Mouse (Mus musculus) thymus, postnatal 10 days (tissue): ENCODE data around the gene L3mbtl4.
"Not testable (repeated sequence)": the region's sequence is repeated elsewhere in the genome, so short reads cannot be mapped to it uniquely, and the experiment has no call there.

Source experiments
- DNase-seq, 2 experiments: peaks; one replicate each; pipeline ENCODE4 v3.0.0; 2021; ENCODE audit warnings: low spot score in 2 of 2

Gene L3mbtl4

DNA sequence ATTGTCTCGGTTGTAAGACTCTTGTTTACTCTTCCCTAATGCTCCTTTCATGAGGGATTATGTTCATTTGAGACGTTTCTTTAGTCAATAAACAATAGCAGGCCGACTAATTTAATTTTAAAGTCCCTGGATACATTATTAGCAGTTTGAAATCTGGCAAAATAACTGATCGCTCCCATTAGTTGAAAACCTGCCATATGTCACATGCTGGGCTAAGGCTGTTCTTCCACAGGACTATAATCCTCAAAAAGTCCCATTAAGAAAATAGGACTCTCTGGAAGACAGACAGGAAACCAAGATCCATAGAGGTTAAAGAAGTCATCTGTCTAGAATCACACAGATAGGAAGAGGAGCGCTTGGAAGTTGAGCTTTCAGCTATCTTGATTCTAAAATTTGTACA, 114.9 kb downstream of the L3mbtl4 start:
- no peak for DNase-seq

DNA sequence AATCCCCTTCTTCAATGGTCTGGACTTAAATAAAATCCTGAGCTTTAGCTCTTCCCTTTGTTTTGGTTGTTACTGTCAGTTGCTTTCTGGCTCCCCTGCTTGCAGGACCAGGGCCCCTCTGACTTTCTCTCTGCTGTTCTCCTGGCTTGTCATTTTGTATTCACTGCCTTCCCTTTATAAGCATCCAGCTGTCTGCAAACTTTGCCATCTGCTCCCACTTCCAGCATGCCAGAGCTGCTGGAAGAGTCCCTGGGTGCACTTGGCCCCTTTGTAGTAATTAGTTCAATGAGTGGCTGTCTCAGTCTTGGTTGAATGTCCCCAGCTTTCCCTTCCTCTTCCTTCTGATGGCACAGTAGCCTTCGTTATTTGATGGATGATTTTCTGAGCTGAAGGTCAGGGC, 132.4 kb downstream of the L3mbtl4 start:
- no peak for DNase-seq

DNA sequence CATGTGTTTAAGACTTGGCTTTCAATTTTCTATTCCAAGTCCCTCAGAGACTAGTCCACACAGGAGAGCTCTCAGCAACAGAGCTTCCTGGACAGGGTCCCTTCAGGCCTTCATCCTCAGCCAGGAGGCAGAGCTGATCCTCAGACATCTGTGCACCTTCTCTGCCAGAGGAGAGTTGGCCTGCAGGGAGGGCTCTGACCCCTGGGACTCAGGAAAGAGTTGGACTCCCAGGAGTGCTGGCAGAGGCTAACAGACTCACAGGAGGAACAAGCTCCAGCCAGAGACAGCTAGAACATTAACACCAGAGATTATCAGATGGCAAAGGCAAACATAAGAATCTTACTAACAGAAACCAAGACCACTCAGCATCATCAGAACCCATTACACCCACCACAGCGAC, 133.5 kb downstream of the L3mbtl4 start:
- not testable (repeated sequence) for DNase-seq

DNA sequence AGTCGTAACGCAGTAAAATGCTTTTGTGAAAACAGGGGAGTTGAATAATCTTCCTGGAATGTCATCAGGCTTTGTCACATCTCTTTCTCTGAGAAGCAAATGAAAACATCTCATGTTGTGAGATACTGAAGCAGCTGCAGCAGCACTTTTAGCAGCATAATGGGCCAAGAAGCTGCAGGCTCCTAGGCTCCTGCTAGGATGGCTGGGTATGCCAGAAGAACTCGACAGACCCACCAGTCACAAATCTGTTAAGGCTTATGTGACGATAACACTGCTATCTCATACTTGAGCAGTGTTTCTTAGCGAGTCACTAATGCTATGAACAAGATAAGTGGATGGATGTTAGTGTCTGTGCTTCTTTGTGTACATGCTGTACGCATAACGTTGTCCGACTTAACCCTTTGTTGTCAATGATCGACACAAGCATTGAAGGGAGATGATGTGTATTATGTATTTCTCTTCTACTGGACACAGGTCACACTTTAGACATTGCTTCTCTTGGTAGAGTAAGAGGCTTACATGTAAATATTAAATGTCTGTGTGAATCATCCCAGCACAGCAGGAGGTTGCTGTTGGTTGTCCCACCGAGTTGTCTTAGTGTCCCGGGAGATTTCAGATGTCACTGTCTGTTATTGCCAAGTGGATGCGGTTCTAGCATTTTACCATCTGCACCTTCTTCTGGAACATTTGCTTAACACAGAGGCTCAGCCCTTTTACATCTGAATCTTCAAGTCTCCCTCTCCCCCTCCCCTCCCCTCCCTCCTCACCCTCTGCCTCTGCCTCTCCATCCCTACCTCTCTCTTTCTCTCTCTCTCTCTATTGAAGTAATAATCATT, 149.3 kb downstream of the L3mbtl4 start:
- no peak for DNase-seq

DNA sequence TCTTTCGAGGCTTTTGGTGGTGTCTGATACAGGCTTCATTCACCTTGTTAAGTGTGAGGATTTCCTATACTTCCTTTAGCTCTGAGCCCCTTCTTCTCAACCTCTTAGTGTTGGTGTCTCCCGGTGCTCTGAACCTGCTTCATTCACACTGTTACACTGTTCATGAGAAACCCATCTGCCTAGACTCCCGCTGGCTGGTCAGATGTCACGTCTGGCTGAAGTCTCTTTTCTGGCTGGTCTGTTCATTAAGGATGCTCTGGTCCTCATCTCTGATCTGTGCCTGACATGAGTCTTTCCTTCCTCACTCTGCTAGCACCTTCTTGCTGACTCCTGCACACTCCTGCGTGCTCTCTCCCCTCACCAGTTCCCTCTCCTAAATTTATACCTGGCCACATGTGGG, 160.0 kb downstream of the L3mbtl4 start:
- no peak for DNase-seq

DNA sequence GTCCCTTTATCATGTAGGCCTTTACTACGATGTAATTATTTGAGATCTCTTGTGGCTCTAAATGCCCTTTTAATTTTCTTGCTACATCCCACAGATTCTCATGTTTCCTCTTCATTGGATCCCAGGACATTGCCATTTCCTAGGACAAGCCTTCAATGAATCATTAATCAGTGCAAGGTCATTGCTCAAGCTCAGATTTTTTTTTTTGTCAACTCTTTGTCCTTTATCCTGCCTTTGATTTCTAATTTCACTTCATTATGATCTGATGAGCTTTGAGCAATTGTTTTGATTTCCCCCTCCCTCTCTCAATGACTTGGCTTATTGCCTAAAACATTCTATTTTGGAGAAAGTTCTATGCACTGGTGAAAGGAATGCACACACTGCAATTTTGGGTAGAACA, 177.3 kb downstream of the L3mbtl4 start:
- no peak for DNase-seq

DNA sequence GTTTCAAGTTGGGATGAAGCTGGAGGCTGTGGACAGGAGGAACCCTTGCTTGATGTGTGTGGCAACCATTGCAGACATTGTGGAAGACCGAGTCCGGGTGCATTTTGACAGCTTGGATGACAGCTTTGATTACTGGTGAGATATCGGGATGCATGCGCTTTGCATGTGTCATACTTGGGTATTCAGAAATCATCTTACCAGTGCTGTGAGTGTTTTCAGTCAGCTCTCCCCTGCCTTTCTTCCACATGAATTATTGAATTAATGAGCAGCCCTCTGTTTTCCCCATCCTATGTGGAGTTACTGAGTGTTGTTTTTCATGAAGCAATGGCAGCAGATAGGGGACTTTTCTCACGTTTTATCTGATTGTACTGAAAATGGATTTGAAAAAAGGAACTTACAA, 187.9 kb downstream of the L3mbtl4 start:
- no peak for DNase-seq

DNA sequence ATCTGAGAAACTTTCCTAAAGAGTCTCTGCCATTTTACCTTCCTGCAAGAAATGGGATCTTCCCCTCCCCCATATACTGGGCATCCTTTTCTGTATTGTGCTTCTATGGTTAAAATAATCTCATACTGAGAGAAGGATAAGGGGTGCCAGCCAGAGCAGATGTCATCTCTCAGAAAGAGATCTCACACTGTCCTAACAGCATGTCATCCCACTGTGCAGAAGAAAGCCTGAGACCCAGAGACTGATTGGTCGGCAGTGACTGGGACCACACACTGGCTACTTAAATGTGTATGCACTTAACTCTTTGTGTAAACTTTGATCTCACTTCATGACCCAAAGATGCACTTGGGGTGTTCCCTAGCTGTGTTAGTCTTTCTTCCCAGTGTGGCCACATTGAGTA, 193.7 kb downstream of the L3mbtl4 start:
- DNase-seq, result no peak

DNA sequence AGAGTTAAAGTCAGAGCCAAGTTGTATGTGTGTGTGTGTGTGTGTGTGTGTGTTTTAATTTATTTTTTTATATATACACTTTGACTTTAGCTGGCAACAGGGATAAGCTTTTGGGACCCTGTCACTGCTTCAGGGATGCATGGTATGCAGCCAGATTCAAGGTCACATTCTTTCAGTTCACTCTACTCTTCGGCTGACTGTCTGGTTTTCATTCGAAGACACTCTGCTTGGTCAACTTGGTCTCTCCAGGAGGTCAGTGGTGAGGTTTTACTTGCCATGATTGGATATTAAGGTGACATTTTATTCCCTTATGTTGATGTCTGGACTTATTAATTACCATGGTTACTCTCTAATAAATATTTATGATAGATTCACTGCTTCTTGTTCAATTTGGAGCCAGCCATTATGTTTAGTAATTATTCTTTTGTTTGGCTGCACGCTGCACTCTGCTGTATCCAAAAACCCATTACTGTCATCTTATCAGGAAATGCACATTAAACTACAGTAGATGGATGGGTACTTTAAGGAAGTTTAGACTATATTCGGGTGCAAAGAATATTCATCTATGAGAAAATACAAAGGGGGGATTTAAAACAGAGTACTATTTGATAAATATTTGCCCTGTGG, 216.6 kb downstream of the L3mbtl4 start:
- DNase-seq, result no peak

DNA sequence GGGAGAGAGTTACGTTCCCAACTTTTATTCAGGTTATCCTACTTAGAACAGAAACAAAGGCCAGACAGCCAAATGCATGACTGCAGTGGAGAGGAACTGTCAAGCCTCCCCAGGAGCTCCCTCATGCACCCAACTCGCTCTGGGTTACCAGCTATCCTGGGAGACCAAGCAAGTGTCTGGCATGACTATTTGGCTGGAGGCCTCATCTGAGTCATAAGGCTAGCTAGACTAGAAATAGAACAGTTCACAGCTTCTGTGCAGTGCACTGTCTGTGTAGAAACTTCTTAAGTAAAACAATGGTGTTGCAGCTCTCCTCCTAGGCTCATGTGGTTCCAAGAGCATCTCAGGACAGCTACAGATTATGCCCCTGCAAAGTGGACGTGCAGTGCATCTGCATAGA, 218.6 kb downstream of the L3mbtl4 start:
- DNase-seq, result no peak

DNA sequence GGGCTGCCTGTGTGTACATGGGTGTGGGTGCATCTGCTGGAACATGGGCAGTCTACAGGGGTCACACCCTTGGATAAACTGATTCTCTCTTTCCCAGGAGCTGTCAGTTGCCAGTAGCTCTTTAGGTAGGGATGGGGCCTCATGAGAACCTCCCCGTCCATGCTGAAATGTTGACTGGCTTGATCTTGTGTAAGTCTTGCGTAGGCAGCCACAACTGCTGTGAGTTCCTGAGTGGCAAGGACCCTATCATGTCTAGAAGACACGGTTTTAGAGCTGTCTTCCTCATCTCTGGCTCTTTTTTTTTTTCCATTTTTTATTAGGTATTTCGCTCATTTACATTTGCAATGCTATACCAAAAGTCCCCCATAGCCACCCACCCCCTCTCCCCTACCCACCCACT, 229.4 kb downstream of the L3mbtl4 start:
- DNase-seq, result not testable (repeated sequence)

DNA sequence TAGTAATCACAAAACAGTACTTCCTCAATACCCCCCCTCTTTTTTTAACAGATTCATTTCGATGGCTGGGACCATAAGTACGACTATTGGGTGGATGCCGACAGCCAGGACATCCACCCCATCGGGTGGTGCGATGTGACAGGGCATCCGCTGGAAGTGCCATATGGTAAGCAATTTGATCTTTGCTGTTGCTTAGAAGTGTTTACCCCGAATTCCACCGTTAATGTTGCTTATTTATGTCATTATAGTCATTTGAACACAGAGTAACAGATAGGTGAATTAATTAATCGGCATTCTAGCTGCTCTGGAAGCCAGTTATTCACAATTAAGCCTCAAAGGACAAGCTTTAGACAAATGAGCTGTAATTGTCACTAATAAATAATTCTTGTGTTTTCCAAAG, 286.1 kb downstream of the L3mbtl4 start:
- DNase-seq, result no peak

DNA sequence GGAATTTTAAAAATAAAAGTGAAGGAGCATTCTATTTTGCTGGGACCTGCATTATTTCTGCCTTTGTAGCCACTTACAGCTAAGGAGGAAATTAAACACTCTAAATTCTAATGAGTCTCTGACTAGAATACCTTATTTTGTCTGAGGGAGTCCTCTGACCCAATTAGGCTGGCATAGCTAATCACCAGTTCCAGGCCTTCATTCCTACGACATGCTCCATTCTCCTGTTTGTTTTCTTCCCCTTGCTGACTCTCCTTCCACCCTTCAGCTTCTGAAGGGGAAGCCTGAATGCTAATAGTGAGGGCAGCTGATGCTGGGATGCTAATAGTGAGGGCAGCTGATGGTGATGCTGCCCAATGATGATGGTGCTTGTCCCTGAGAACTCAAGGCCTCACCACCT, 286.7 kb downstream of the L3mbtl4 start:
- DNase-seq, result no peak

DNA sequence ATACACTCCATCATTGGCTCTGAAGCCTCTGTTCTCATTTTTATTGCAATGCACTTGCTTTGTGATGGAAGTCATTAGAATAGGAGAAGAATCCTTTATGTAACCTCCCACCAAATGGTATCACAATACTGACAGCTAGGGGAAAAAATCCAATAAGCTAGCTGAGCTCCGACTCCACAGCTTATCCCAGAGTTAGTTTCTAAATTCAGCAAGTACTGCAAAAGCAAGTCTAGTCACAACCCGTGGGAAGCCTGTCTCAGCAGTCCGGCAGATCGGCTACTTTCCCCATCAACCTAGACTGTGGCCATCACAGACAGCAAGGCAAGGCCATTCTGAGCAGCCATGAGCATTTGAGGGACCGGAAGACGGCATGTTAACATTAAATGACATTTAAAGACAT, 298.2 kb downstream of the L3mbtl4 start:
- no peak for DNase-seq

DNA sequence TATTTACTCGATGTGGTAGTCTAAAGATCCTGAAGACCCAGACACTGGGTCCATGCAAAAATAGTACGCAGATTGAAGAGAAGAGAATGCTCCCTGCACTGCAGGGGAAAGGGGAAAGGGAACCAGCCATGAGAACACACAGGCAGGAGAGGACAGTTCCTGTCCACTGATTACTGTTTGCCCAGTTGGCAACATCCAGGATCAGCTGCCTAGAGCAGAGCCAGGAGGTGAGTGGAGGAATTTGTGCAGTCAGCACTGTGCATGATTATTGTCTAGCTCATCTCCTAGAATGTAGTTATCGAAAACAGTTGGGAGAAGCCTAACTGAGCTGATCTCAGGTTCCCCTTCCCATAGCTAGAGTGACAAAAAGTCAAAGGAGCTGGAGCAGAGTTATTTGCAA, 311.6 kb downstream of the L3mbtl4 start:
- no peak for DNase-seq

DNA sequence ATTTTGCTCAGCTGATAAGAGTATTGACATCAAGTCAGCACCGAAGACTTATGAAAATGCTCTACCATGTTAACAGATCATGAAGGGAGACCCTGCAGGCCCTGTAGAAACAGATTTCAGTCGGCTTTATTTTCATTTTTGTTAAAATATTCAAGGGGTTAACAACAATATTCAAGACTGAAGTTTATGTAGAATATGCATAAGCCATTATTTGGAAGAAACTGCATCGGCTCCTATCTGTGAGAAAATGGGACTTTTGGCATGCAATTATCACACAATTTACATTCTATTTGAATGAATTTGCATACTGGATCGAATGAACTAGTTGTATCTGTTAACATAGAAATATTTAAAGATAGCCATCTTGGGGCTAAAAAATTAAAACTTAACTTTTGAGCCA, 318.0 kb downstream of the L3mbtl4 start:
- DNase-seq, result no peak

DNA sequence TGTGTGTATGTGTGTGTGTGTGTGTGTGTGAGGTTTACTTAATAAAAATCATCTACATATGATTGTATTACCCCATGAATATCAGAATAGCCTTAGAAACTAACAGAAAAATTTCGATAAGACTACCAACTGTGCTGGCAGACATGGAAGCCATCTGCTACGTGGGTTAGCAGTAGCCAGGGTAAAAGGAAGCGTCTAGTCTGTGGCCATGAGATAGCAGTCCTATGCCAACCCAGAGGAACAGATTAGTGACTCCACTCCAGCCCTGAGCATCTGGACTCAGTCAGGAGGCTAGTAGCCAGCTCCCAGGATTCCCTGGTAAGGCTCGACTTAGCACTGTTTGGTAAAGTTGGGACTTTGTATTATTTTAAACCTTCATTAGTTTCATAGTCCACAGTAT, 329.1 kb downstream of the L3mbtl4 start:
- DNase-seq, result no peak

DNA sequence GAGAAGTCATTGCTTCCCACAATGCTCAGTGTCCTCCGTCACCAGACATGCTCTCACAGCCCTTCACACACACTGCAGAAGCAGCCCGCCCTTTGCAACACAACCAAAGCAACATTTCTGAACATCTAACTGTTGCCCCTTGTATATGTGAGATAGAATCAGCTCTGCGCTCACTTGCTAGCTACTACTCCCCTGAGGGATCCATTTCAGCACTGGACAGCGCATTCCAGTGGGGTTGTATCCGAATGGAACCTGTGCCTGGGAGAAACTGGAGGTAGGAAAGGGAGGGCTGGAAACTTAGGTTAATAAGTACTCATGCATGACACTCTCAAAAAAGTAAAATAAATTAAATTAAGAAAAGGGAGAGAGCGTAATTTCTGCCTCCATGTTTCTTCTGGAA, 334.1 kb downstream of the L3mbtl4 start:
- DNase-seq, result no peak

DNA sequence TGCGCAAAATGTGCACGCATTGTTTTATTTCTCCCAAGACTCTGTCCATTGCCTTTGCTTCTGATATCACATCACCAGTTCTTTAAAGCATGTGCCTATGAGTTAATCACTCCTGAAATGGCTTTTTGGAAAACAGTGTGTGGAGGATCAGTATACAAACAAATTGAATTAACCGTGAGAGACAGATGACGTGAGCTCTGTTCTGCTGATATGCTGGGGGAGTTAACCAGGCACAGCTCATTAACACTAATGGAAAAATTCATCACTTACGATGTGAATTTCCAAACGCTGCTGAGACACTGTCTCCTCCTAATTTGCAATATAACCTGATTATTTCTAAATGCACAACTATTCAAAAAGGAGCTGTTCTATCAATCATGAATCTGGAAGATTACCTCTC, 337.6 kb downstream of the L3mbtl4 start:
- no peak for DNase-seq

DNA sequence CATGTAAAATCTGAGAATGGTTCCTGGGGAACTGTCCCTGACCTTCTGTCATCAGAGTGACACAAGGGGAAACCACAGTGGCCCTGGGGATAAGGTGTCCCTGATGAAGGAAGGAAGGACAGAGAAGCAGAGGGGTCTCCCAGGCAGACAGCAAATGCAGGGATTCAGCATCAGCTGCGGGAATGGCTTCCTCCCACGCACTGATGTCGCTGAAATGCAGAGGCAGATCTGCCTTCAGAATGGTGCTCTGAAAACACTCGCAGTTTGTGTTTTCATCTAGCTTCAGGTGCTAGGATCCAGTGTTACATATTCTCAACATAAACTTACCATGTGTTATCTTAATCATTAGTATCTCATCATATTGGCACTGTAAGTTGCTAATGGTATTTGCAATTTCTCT, 351.7 kb downstream of the L3mbtl4 start:
- no peak for DNase-seq

DNA sequence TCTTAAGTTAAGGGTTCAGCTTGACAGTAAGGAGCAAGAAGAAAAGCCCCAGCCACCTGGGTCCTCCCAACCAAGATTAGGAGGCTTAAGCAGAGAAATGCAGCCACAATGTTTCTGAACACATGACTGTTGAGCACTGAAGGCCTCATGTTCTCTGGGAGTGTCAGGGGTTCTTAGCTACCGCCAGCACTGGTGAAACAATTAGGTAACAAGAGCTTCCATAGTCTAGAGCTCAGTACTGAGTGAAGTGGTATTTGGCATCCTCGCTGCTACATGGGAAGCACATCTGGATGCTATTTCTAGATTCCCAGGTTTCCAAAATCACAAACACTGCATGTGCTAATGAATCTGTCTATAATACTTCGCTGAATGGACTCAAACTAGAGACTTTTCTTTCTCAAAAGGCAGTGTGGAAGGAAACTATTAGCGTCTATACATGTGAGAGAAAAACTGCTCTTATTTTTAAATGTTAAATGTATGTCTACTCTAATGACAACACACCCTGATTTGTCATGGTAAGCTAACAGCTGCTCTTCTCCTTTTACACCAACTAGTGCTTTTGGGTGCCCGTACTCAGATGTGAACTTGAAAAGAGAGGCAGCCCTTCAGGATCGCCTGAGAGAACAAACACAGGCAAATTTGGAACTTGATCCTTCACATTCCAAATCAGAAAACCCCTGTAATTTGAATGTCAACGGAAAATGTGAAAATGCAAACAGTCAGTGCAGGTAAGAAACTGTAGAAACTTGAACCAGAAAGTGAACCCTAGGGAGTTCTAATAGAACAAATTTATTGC, 356.2 kb downstream of the L3mbtl4 start:
- no peak for DNase-seq

DNA sequence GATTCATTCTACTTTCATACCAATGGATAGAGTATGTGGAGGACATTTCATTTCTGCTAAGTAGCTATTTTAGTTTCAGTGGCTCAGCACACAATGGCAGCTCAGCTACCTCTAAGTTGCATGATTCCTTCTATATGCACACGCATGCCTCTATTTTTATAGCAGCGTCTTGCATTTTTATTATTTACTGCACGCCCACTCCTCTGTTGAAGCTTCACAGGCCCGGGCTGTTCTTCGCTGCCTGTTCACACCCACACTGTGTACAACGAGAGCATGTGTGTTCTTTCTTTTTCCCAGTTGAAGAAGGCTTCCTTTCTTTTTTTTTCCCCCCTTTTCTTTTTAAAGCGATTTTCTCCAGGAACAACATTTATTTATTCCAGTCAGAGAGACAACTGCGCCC, 357.8 kb downstream of the L3mbtl4 start:
- no peak for DNase-seq

DNA sequence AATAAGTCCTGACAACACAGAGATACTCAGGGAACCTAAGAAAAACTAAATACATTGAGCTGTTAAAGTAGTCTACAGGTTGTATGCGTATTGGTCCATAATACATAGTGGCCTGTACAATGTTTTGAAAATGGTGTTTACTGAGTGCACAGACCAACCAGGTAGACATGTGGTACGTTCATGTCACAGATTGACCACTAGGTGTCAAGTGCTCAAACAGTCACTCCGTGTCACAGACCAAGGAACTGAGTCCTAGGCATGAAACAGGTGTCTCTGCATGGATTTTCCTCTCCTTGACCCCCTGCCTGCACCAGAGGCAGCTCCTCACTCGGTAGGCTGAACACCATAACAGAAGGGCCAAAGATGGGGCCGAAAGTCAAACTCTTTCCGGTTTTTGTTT, 366.6 kb downstream of the L3mbtl4 start:
- no peak for DNase-seq
